Mouse (Mus musculus): ENCODE measurements around the gene Rab43.

DNA sequence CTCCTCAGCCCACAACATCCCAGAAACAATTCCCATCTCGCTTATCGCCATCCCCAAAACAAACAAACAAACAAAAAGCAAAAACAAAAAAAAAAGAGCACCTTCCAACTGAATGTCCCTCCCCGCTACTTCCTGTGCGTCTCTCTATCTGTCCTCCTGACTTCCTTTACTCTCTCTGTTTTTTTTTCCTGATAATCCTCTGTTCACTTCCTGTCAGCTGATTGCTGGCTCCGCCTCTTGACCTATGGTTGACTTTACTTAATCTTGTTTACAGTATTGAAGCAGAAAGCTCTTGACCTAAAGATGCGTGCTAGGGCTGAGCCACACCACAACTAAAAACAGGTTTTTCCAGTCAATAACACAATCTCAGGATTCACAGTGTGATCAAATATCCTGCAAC lies 63.4 kb downstream of the Rab43 start:
- no peak for TF ChIP-seq CTCF (IDR thresholded peaks at IDR 0.05; ENCODE audit: low read depth, low read length)
- no peak for TF ChIP-seq POLR2A (IDR thresholded peaks at IDR 0.05; ENCODE audit: extremely low read depth, insufficient read depth, low read length)

Data from liver, adult 2 months (tissue).